Mouse (Mus musculus): ENCODE measurements around the gene Gm21981. TPM values are rescaled to one million over a fixed set of nuclear protein-coding genes. Genes with fewer than 3 reads are reported as not detected.
A peak's percentile ranks its signal among the peaks of the same experiment; 100 is the strongest.

Gm21981 gene
- polyA plus RNA-seq, 1 experiment from 2014 or later: 1.4 TPM

DNA sequence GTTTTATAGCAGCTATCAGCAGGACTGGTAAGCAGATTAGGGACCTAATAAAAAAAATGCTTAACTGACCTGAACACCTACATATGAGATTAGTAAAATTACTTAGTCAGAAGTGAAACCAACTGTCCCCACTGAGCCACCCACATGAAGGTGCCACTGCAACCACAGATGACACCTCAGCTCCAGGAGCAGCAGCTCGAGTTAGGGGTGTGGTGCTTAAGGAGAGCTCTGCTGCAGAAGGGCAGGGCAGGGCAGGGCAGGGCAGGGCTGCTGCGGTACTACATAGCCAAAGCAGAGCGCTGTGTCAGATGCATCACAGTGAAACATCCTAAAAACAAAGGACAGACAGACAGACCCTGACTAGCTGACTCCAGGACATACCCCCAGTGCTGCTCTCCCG lies 11.4 kb downstream of the Gm21981 start:
- H3K9me3 ChIP-seq (ENCODE audit: control insufficient read depth, low read length): no peaks in the 10 kb centered on the region
- H3K27me3 ChIP-seq (ENCODE audit: control insufficient read depth, insufficient read depth, low read length): no peaks in the 10 kb centered on the region
- no peak overlapping the region for H3K27ac ChIP-seq (replicated peaks in 1 of 2; ENCODE audit: control insufficient read depth in 1 of 2, insufficient read depth in 1 of 2, low read depth in 2 of 2, low read length in 2 of 2)
- H3K9ac ChIP-seq (ENCODE audit: low read length): no peak overlapping the region
- H3K4me3 ChIP-seq (ENCODE audit: control insufficient read depth in 1 of 2, insufficient read depth in 1 of 2, low read depth in 1 of 2, low read length in 2 of 2): no peak overlapping the region
- no peak overlapping the region for H3K4me2 ChIP-seq (ENCODE audit: low read length)
- H3K4me1 ChIP-seq (ENCODE audit: control insufficient read depth in 2 of 2, insufficient read depth in 2 of 2, low read length in 2 of 2): peaks cover 4 to 8% of the 10 kb centered on the region in 2 experiments; a peak in 2 of 4 replicates
- H3K36me3 ChIP-seq (ENCODE audit: control insufficient read depth, insufficient read depth, low read length): peaks cover 86% of the 10 kb centered on the region
- WGBS: 83% methylated on average over 4 of the region's 4 CpGs
- no peak for ATAC-seq (ENCODE audit: insufficient number of reproducible peaks, insufficient read depth, low FRiP score, low read depth)

DNA sequence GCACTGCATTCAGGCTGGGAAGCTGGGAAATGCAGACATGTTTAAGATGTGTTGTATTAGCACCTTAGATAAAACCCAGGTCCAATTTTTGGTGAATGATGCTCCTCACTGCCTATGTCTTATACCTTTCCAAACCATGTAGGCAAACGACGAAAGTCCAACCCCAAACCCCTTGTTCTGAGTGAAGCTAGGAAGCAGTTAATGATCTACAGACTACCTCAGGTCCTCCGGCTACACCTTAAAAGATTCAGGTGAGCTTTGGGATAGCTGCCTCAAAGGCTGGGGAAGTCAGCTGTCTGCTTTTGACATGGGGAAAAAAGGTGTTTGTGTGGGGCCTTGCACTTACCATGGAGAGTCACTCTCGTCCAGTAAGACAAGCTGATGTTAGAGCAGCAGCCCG lies 15.6 kb downstream of the Gm21981 start:
- no peak for ATAC-seq (ENCODE audit: insufficient number of reproducible peaks, insufficient read depth, low FRiP score, low read depth)
- H3K36me3 ChIP-seq (ENCODE audit: control insufficient read depth, insufficient read depth, low read length): peaks cover 75% of the 10 kb centered on the region

DNA sequence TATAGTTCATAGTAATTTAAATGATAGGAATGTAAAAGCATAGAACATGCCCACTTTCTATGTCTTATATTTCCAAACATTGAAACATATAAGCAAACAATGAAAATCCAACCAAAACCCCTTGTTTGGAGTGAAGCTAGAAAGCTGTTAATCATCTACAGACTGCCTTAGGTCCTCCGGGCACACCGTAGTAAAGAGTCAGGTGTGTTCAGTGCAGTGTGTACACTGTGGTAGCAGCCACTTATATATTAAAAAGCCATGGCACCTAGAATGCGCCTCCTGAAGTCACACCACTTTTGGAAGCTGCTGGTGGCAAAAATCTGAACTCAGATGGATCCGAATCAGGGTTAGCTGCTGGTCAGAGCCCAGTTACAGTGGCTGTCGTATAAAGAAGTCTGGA lies 16.0 kb downstream of the Gm21981 start:
- WGBS: 92% methylated on average over 5 of the region's 5 CpGs
- no peak overlapping the region for H3K27ac ChIP-seq (replicated peaks in 1 of 2; ENCODE audit: control insufficient read depth in 1 of 2, insufficient read depth in 1 of 2, low read depth in 2 of 2, low read length in 2 of 2)
- H3K9ac ChIP-seq (ENCODE audit: low read length): no peak overlapping the region
- H3K9me3 ChIP-seq (ENCODE audit: control insufficient read depth, low read length): no peaks in the 10 kb centered on the region
- ATAC-seq (ENCODE audit: insufficient number of reproducible peaks, insufficient read depth, low FRiP score, low read depth): no peak
- no peaks in the 10 kb centered on the region for H3K4me1 ChIP-seq (ENCODE audit: control insufficient read depth in 2 of 2, insufficient read depth in 2 of 2, low read length in 2 of 2)
- no peaks in the 10 kb centered on the region for H3K27me3 ChIP-seq (ENCODE audit: control insufficient read depth, insufficient read depth, low read length)
- no peak overlapping the region for H3K4me2 ChIP-seq (ENCODE audit: low read length)
- H3K4me3 ChIP-seq (ENCODE audit: control insufficient read depth in 1 of 2, insufficient read depth in 1 of 2, low read depth in 1 of 2, low read length in 2 of 2): no peak overlapping the region
- H3K36me3 ChIP-seq (ENCODE audit: control insufficient read depth, insufficient read depth, low read length): peaks cover 71% of the 10 kb centered on the region

More for the DNA sequence above, 15.6 kb downstream of the Gm21981 start:
- H3K9ac ChIP-seq (ENCODE audit: low read length): no peak overlapping the region
- H3K27me3 ChIP-seq (ENCODE audit: control insufficient read depth, insufficient read depth, low read length): no peaks in the 10 kb centered on the region
- H3K4me3 ChIP-seq (ENCODE audit: control insufficient read depth in 1 of 2, insufficient read depth in 1 of 2, low read depth in 1 of 2, low read length in 2 of 2): no peak overlapping the region
- H3K27ac ChIP-seq (replicated peaks in 1 of 2; ENCODE audit: control insufficient read depth in 1 of 2, insufficient read depth in 1 of 2, low read depth in 2 of 2, low read length in 2 of 2): no peak overlapping the region
- H3K4me1 ChIP-seq (ENCODE audit: control insufficient read depth in 2 of 2, insufficient read depth in 2 of 2, low read length in 2 of 2): no peaks in the 10 kb centered on the region
- H3K4me2 ChIP-seq (ENCODE audit: low read length): no peak overlapping the region
- 85% methylated on average over 5 of the region's 5 CpGs for WGBS
- H3K9me3 ChIP-seq (ENCODE audit: control insufficient read depth, low read length): no peaks in the 10 kb centered on the region

DNA sequence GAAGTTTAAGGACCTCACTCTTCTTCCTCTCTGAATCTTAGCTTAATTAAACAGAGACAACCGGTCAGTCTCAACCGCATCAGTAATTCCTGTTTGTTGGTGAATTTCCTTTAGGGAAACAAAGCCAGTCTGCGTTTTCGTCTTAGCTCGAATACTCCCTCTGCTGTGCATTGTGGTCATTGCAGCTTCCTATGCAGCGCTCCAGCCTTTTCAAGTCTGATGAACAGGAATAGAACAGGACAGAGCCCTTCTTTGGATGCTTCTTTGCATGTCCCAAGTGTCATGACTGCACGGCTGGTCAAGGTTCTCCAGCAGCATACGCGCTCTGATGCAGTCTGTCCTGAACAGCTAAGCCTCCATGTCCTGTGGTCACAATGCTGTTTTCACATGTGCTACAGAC lies 17.7 kb downstream of the Gm21981 start:
- Histone ChIP-seq H3K36me3 (ENCODE audit: control insufficient read depth, insufficient read depth, low read length) (peaks cover 55% of the 10 kb centered on the region), H3K9me3 (ENCODE audit: control insufficient read depth, low read length) (no peaks in the 10 kb centered on the region), H3K4me3 (ENCODE audit: control insufficient read depth in 1 of 2, insufficient read depth in 1 of 2, low read depth in 1 of 2, low read length in 2 of 2) (no peak overlapping the region), H3K4me2 (ENCODE audit: low read length) (no peak overlapping the region), H3K4me1 (ENCODE audit: control insufficient read depth in 2 of 2, insufficient read depth in 2 of 2, low read length in 2 of 2) (peaks cover 4 to 8% of the 10 kb centered on the region in 2 experiments; a peak in 2 of 4 replicates), H3K27ac (replicated peaks in 1 of 2; ENCODE audit: control insufficient read depth in 1 of 2, insufficient read depth in 1 of 2, low read depth in 2 of 2, low read length in 2 of 2) (no peak overlapping the region), H3K27me3 (ENCODE audit: control insufficient read depth, insufficient read depth, low read length) (no peaks in the 10 kb centered on the region), H3K9ac (ENCODE audit: low read length) (no peak overlapping the region)
- ATAC-seq (ENCODE audit: insufficient number of reproducible peaks, insufficient read depth, low FRiP score, low read depth): no peak
- 18% methylated on average over 9 of the region's 9 CpGs for WGBS

DNA sequence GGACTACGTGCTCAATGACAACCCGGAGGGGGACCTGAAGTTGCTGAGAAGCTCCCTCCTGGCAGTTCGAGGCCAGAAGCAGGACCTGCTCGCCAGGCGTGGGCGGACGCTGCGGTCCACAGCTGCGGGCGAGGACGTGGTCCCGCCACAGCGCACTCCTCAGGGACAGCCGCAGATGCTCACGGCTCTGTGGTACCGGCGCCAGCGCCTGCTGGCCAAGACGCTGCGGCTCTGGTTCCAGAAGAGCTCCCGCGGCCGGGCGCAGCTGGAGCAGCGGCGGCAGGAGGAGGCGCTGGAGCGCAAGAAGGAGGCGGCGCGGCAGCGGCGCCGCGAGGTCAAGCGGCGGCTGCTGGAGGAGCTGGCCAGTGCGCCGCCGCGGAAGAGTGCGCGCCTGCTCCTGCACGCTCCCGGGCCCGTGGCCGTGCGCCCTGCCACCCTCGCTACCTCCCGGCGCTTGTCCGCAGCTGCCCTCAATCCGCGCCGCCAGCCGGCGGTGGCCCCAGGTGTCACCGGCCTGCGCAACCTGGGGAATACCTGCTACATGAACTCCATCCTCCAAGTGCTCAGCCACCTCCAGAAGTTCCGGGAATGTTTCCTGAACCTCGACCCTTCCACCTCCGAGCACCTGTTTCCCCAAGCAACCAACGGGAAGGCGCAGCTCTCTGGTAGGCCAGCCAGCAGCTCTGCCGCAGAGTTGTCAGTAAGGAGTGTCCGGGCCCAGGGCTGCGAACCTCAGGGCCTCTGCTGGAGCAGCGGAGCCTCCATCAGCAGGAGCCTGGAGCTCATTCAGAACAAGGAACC lies 21.7 kb downstream of the Gm21981 start:
- H3K27me3 ChIP-seq (ENCODE audit: control insufficient read depth, insufficient read depth, low read length): peaks cover 8% of the 10 kb centered on the region; the same call in 1 of the 2 replicates
- no peak for ATAC-seq (ENCODE audit: insufficient number of reproducible peaks, insufficient read depth, low FRiP score, low read depth)
- peak overlapping the region; percentile 40 to 42 for H3K4me3 ChIP-seq (ENCODE audit: control insufficient read depth in 1 of 2, insufficient read depth in 1 of 2, low read depth in 1 of 2, low read length in 2 of 2)
- H3K4me2 ChIP-seq (ENCODE audit: low read length): peak overlapping the region; percentile 76
- H3K36me3 ChIP-seq (ENCODE audit: control insufficient read depth, insufficient read depth, low read length): 0 out of 2 replicates have a peak, but pooled peaks cover 18% of the 10 kb centered on the region
- peak overlapping the region; percentile 69 for H3K9ac ChIP-seq (ENCODE audit: low read length)
- WGBS: 3% methylated on average over 65 of the region's 68 CpGs
- no peaks in the 10 kb centered on the region for H3K9me3 ChIP-seq (ENCODE audit: control insufficient read depth, low read length)
- H3K27ac ChIP-seq (replicated peaks in 1 of 2; ENCODE audit: control insufficient read depth in 1 of 2, insufficient read depth in 1 of 2, low read depth in 2 of 2, low read length in 2 of 2): 0 out of 4 replicates have a peak overlapping the region, but pooled peaks of 1 of the 2 experiments have one; percentile 14
- peaks cover 4 to 8% of the 10 kb centered on the region in 2 experiments; a peak in 2 of 4 replicates for H3K4me1 ChIP-seq (ENCODE audit: control insufficient read depth in 2 of 2, insufficient read depth in 2 of 2, low read length in 2 of 2)

DNA sequence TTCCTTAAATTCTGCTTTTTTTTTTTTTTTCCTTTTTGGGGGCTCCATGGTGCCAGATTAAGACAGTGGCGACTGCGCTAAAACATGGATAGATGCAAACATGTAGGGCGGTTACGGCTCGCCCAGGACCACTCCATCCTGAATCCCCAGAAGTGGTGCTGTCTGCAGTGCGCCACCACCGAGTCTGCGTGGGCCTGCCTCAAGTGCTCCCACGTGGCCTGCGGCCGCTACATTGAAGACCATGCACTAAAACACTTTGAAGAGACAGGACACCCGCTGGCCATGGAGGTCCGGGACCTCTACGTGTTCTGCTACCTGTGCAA lies 22.3 kb downstream of the Gm21981 start:
- Histone ChIP-seq H3K9me3 (ENCODE audit: control insufficient read depth, low read length) (no peaks in the 10 kb centered on the region), H3K9ac (ENCODE audit: low read length) (peak overlapping the region; percentile 69), H3K27me3 (ENCODE audit: control insufficient read depth, insufficient read depth, low read length) (peaks cover 8% of the 10 kb centered on the region; the same call in 1 of the 2 replicates), H3K36me3 (ENCODE audit: control insufficient read depth, insufficient read depth, low read length) (0 out of 2 replicates have a peak, but pooled peaks cover 15% of the 10 kb centered on the region), H3K4me3 (ENCODE audit: control insufficient read depth in 1 of 2, insufficient read depth in 1 of 2, low read depth in 1 of 2, low read length in 2 of 2) (peak overlapping the region; percentile 40 to 42), H3K4me1 (ENCODE audit: control insufficient read depth in 2 of 2, insufficient read depth in 2 of 2, low read length in 2 of 2) (peaks cover 4 to 8% of the 10 kb centered on the region in 2 experiments; a peak in 2 of 4 replicates), H3K4me2 (ENCODE audit: low read length) (peak overlapping the region; percentile 76), H3K27ac (replicated peaks in 1 of 2; ENCODE audit: control insufficient read depth in 1 of 2, insufficient read depth in 1 of 2, low read depth in 2 of 2, low read length in 2 of 2) (no peak overlapping the region)
- WGBS: 16% methylated on average over 14 of the region's 14 CpGs
- ATAC-seq (ENCODE audit: insufficient number of reproducible peaks, insufficient read depth, low FRiP score, low read depth): no peak

- no peak overlapping the region for H3K27ac ChIP-seq (replicated peaks in 1 of 2; ENCODE audit: control insufficient read depth in 1 of 2, insufficient read depth in 1 of 2, low read depth in 2 of 2, low read length in 2 of 2)
- no peak overlapping the region for H3K4me3 ChIP-seq (ENCODE audit: control insufficient read depth in 1 of 2, insufficient read depth in 1 of 2, low read depth in 1 of 2, low read length in 2 of 2)
- H3K9me3 ChIP-seq (ENCODE audit: control insufficient read depth, low read length): no peaks in the 10 kb centered on the region
- H3K27me3 ChIP-seq (ENCODE audit: control insufficient read depth, insufficient read depth, low read length): peaks cover 8% of the 10 kb centered on the region; the same call in 1 of the 2 replicates
- no peaks in the 10 kb centered on the region for H3K36me3 ChIP-seq (ENCODE audit: control insufficient read depth, insufficient read depth, low read length)
- 73% methylated on average over 4 of the region's 4 CpGs for WGBS
- no peak overlapping the region for H3K9ac ChIP-seq (ENCODE audit: low read length)
- H3K4me2 ChIP-seq (ENCODE audit: low read length): no peak overlapping the region
- H3K4me1 ChIP-seq (ENCODE audit: control insufficient read depth in 2 of 2, insufficient read depth in 2 of 2, low read length in 2 of 2): peaks cover 4 to 12% of the 10 kb centered on the region in 2 experiments; a peak in 3 of 4 replicates
- no peak for ATAC-seq (ENCODE audit: insufficient number of reproducible peaks, insufficient read depth, low FRiP score, low read depth)
Observed at GRCm38 (mm10) chr17:47669166-47669565, 25.1 kb downstream of the Gm21981 start.
